Mouse (Mus musculus) cortical plate, adult 2 months (tissue): ENCODE data around the gene Ccl25.

Experiments used
- CTCF ChIP-seq: fragments of 200-500 bp; IDR thresholded peaks from 2 replicates; pipeline ENCODE4 v1.5.1; 2011; ENCODE audit warnings: mild to moderate bottlenecking, control low read depth, low read length; ENCODE audit not compliant: insufficient read depth; ENCODE audit errors: extremely low read depth
- POLR2A ChIP-seq: fragments of 200-500 bp; IDR thresholded peaks from 2 replicates; pipeline ENCODE4 v1.6.1; 2011; ENCODE audit warnings: mild to moderate bottlenecking, low read length, control low read depth; ENCODE audit not compliant: insufficient read depth; ENCODE audit errors: extremely low read depth

DNA sequence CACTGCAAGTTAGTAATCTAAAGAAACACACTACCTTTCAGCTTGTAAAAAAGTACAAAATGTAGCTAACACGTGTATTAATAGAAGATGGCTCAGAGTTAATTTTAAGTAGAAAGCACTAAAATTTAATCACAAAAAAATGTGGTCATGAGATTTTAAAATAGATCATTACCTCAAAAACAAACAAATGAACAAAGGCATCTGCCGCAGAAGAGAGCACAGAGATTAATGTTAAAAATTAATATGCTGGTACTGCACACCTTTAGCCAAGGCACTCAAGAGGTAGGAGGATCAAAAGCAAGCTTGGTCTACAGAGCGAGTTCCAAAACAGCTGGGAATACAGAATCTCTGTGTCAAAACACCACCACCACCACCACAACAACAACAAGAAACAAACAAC, 10.2 kb upstream of the Ccl25 start:
- no peak for TF ChIP-seq POLR2A
- TF ChIP-seq CTCF, result no peak
